Mouse (Mus musculus) embryonic facial prominence, embryonic 12.5 days (tissue): ENCODE results near the gene Mkks. TPM values are rescaled to one million over a fixed set of nuclear protein-coding genes. Genes with fewer than 3 reads are reported as not detected.
"Not testable (repeated sequence)": the region's sequence is repeated elsewhere in the genome, so short reads cannot be mapped to it uniquely, and the experiment has no call there.

Source experiments
- ATAC-seq: fragments of 200-750 bp; cut with Nextera tagmentation; 2 replicates; pipeline ENCODE4 v1.8.0; 2017; ENCODE audit not compliant: insufficient number of reproducible peaks, insufficient read depth, low FRiP score, low TSS enrichment
- H3K27ac ChIP-seq: fragments of 300-500 bp; sonication (generic); 2 replicates; pipeline ENCODE4 v1.5.1; 2016; ENCODE audit warnings: mild to moderate bottlenecking
- H3K27me3 ChIP-seq: fragments of 300-500 bp; sonication (generic); 2 replicates; pipeline ENCODE4 v1.6.1; 2016; ENCODE audit warnings: mild to moderate bottlenecking, moderate library complexity
- H3K36me3 ChIP-seq: fragments of 300-500 bp; sonication (generic); 2 replicates; pipeline ENCODE4 v1.6.1; 2016; ENCODE audit warnings: mild to moderate bottlenecking
- H3K4me1 ChIP-seq: fragments of 300-500 bp; sonication (generic); 2 replicates; pipeline ENCODE4 v1.6.1; 2016
- H3K4me2 ChIP-seq: fragments of 300-500 bp; sonication (generic); replicated peaks from 2 replicates; pipeline ENCODE4 v1.6.1; 2016; ENCODE audit warnings: mild to moderate bottlenecking, moderate library complexity
- H3K4me3 ChIP-seq: fragments of 300-500 bp; sonication (generic); 2 replicates; pipeline ENCODE4 v1.5.1; 2016; ENCODE audit warnings: mild to moderate bottlenecking
- H3K9ac ChIP-seq: fragments of 300-500 bp; sonication (generic); 2 replicates; pipeline ENCODE4 v1.6.1; 2016; ENCODE audit warnings: mild to moderate bottlenecking, moderate library complexity
- H3K9me3 ChIP-seq: fragments of 300-500 bp; sonication (generic); 2 replicates; pipeline ENCODE4 v1.6.1; 2016; ENCODE audit warnings: mild to moderate bottlenecking, moderate library complexity
- WGBS: fragments of 180-500 bp; shearing (Covaris S2); methylation state at CpG from one replicate; pipeline ENCODE4 v1.1.7; 2016; 5-methylcytosine and 5-hydroxymethylcytosine counted together
- polyA plus RNA-seq: library from polyadenylated mRNA; unstranded; fragments of >200 nt; fragmentation: Nextera tagmentation; extraction: Ambion mirVana; gene quantifications from 2 replicates; pipeline ENCODE4 v1.2.1, GENCODE M21; 2016

Mkks gene
- polyA plus RNA-seq, 1 experiment from 2014 or later, result 13.0 TPM

DNA sequence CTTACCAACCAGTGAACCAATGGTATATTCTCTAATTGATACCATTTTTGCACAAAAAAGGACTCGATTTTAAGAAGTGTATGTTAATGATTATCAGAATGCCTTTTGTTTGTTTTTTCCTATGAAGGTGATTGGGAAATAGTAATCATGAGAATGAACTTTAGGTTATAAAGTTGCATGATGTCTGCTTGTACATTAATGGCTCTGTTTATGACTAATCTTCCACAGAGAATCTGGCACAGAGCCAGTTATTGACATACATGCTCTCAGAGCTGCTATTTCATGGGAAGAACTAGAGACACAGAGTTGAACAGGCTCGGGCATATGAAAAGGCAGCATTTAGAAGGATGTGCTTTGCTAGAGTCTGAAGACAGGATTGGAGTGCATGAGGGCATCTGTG is 4.9 kb upstream of the Mkks start:
- Histone ChIP-seq H3K27ac (no peak overlapping the region), H3K4me1 (no peaks in the 10 kb centered on the region), H3K4me2 (no peak overlapping the region), H3K4me3 (no peak overlapping the region), H3K9ac (no peak overlapping the region), H3K36me3 (no peaks in the 10 kb centered on the region), H3K9me3 (no peaks in the 10 kb centered on the region), H3K27me3 (no peaks in the 10 kb centered on the region)
- WGBS, result 78% methylated on average over 2 of the region's 2 CpGs
- no peak for ATAC-seq

DNA sequence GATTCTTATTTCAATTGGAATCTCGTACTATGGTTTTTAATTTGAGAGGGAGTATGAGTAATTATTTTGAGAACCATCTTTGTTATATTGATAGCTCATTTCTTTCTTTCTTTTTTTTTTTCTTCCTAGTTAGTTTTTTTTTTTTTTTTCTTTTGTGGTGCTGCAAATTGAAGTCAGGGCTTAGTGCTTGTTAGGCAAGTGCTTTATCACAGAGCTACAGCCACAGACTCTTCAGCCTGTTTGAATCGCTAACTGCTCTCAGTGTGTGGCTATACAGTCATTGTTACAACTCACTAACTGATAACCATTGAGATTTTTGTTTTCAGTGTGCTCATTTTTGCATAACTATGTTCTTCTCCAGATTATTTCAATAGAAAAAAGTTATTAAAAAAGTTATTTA is 3.3 kb upstream of the Mkks start:
- 83% methylated on average over 2 of the region's 2 CpGs for WGBS
- Histone ChIP-seq H3K27me3 (no peaks in the 10 kb centered on the region), H3K9ac (no peak overlapping the region), H3K9me3 (no peaks in the 10 kb centered on the region), H3K4me1 (peaks cover 3% of the 10 kb centered on the region; the same call in 1 of the 2 replicates), H3K4me3 (no peak overlapping the region), H3K27ac (no peak overlapping the region), H3K4me2 (no peak overlapping the region), H3K36me3 (no peaks in the 10 kb centered on the region)
- ATAC-seq, result no peak

- Histone ChIP-seq H3K9ac (peak overlapping the region; percentile 39), H3K4me3 (peak overlapping the region; percentile 87), H3K4me1 (peaks cover 3% of the 10 kb centered on the region; the same call in 1 of the 2 replicates), H3K27me3 (no peaks in the 10 kb centered on the region), H3K9me3 (no peaks in the 10 kb centered on the region), H3K4me2 (peak overlapping the region; percentile 52), H3K36me3 (no peaks in the 10 kb centered on the region), H3K27ac (0 out of 2 replicates have a peak overlapping the region, but pooled peaks have one; percentile 84)
- WGBS, result under 1% methylated on average over 23 of the region's 23 CpGs
- ATAC-seq, result peak; percentile 66
These were observed 772 bp upstream of the Mkks start for GRCm38 (mm10) chr2:136891951-136892371.

DNA sequence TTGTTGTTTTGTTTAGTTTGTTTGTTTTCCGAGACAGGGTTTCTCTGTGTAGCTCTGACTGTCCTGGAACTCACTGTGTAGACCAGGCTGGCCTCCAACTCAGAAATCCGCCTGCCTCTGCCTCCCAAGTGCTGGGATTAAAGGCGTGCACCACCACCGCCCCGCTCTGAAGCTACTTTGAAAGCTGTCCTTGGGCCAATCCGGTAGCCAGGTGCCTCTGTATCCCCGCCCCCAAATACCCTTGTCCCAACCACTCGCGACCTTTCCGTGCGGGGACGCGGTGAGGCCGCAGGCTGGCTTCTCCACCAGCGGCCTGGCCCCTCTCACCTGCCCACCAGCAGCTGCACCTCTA is 497 bp downstream of the Mkks start:
- WGBS, result 6% methylated on average over 15 of the region's 15 CpGs
- peak overlapping the region; percentile 45 for H3K4me2 ChIP-seq
- not testable (repeated sequence) for H3K4me1 ChIP-seq, H3K36me3 ChIP-seq, H3K9me3 ChIP-seq, H3K27me3 ChIP-seq
- H3K27ac ChIP-seq, result peak overlapping the region; percentile 84
- H3K9ac ChIP-seq, result peak overlapping the region; percentile 66
- peak overlapping the region; percentile 87 for H3K4me3 ChIP-seq
- ATAC-seq, result peak; percentile 72

DNA sequence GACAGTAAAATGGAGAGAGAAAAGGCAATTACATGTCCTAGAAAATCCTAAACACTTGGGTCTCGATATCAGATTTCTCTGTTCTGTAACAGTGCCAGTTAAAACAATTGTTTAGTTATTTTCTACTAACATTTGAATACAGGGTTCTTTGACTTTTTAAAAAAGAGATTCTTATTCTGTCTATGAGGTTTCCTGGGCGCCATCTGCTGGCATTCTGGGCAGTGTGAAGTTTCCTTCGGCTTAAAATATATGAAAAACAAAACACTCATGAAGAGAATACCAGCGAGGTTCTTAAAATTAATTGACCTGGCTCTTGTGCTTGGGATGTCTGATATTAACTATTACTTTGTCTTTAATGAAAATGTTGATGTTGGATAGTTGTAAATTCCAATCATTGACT is 4.3 kb downstream of the Mkks start:
- 0 out of 2 replicates have a peak, but pooled peaks cover 5% of the 10 kb centered on the region for H3K36me3 ChIP-seq
- no peak overlapping the region for H3K27ac ChIP-seq
- H3K4me2 ChIP-seq, result no peak overlapping the region
- WGBS, result 67% methylated on average over 4 of the region's 4 CpGs
- no peak overlapping the region for H3K4me3 ChIP-seq
- ATAC-seq, result no peak
- no peaks in the 10 kb centered on the region for H3K9me3 ChIP-seq
- H3K9ac ChIP-seq, result no peak overlapping the region
- peaks cover 3% of the 10 kb centered on the region; the same call in 1 of the 2 replicates for H3K4me1 ChIP-seq
- H3K27me3 ChIP-seq, result no peaks in the 10 kb centered on the region

- H3K36me3 ChIP-seq, result peaks cover 16% of the 10 kb centered on the region
These were observed 5.6 kb downstream of the Mkks start, which contains the start of gene AL731706.2 for GRCm38 (mm10) chr2:136885579-136885978. Gene AL731706.2, minus strand, starts transcription at chr2:136885679.

DNA sequence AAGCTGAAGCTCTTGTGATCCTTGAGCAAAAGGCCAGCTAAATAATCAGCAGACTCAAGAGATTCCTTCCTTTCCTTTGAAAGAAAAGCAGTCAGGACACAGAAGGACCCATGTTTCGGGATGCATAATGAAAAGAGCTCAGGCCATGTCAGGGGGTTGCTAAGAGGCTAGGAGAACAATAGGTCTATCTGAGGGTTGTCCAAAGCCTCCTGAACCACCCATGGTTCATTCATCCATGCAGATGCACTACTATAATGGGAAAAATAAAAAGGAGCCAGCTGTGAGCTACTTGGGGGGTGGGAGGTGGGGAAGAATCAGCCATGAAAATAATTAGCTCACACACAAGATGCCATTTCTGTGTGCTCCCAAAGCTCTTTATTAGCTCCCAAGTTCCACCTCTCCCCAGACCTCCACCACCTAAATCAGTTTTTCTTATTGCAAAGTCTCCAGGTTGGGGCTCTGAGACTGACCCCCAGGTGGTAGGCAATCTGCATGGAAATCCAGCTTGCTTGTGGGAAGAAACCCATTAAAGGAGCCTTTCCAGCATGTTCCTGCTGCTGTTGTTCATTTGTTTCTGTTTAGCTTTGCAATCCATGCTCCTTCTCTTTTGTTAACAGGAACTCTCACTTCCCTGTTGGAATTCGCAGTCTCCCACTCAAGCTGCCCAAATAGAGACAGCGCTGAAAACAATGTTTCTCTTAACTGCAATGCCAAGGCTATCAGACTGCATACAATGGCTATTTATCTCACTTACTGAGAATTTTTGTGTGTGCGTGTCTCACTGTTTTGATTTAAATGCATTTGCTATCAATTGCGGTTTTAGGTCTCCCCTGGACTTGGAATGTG is 36.4 kb downstream of the Mkks start:
- H3K9ac ChIP-seq, result no peak overlapping the region
- peaks cover 12% of the 10 kb centered on the region; the same call in 1 of the 2 replicates for H3K4me1 ChIP-seq
- H3K27me3 ChIP-seq, result no peaks in the 10 kb centered on the region
- no peaks in the 10 kb centered on the region for H3K9me3 ChIP-seq
- 38% methylated on average over 5 of the region's 5 CpGs for WGBS
- H3K4me3 ChIP-seq, result no peak overlapping the region
- no peak for ATAC-seq
- H3K4me2 ChIP-seq, result no peak overlapping the region
- H3K27ac ChIP-seq, result no peak overlapping the region
- H3K36me3 ChIP-seq, result no peaks in the 10 kb centered on the region

More at GRCm38 (mm10) chr2:136885579-136885978, 5.6 kb downstream of the Mkks start, which contains the start of gene AL731706.2:
- no peak within 1 kb of the TSS for H3K27ac ChIP-seq
- no peaks in the 10 kb centered on the region for H3K9me3 ChIP-seq
- WGBS, result 87% methylated on average over 2 of the region's 2 CpGs
- peaks cover 3% of the 10 kb centered on the region; the same call in 1 of the 2 replicates for H3K4me1 ChIP-seq
- H3K4me2 ChIP-seq, result no peak within 1 kb of the TSS
- H3K4me3 ChIP-seq, result no peak within 1 kb of the TSS
- H3K9ac ChIP-seq, result no peak within 1 kb of the TSS
- H3K27me3 ChIP-seq, result no peaks in the 10 kb centered on the region
- no peak for ATAC-seq

- no peak overlapping the region for H3K27ac ChIP-seq
- H3K9ac ChIP-seq, result no peak overlapping the region
- no peak for ATAC-seq
- no peaks in the 10 kb centered on the region for H3K9me3 ChIP-seq
- peaks cover 10% of the 10 kb centered on the region; the same call in 1 of the 2 replicates for H3K4me1 ChIP-seq
- no peak overlapping the region for H3K4me2 ChIP-seq
- no peaks in the 10 kb centered on the region for H3K36me3 ChIP-seq
- no peaks in the 10 kb centered on the region for H3K27me3 ChIP-seq
- H3K4me3 ChIP-seq, result no peak overlapping the region
- 72% methylated on average over 3 of the region's 3 CpGs for WGBS
These were observed 40.8 kb downstream of the Mkks start for GRCm38 (mm10) chr2:136850366-136850765.

DNA sequence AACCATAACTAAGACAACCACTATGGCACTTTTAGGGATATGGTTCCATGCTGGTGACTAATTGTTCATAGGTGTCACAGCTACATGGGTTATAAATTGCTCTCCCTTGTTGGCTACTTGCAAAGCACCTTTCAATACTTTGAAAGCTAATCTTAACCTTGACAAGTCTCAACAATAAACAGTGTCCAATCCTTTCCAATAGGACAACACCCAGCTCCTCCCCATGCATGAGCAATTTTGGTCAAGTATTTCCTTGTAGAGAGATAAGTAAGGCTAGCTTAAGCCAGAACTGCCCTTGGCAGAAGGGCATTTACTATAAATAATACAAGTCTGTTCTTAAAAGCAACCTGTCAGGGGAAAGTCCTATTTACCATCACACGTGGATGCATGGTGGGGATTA is 53.2 kb downstream of the Mkks start:
- H3K27me3 ChIP-seq, result no peaks in the 10 kb centered on the region
- no peak for ATAC-seq
- no peak overlapping the region for H3K27ac ChIP-seq
- no peaks in the 10 kb centered on the region for H3K9me3 ChIP-seq
- WGBS, result 52% methylated on average over 1 of the region's 1 CpGs
- no peaks in the 10 kb centered on the region for H3K36me3 ChIP-seq
- no peak overlapping the region for H3K9ac ChIP-seq
- no peaks in the 10 kb centered on the region for H3K4me1 ChIP-seq
- no peak overlapping the region for H3K4me3 ChIP-seq
- no peak overlapping the region for H3K4me2 ChIP-seq

DNA sequence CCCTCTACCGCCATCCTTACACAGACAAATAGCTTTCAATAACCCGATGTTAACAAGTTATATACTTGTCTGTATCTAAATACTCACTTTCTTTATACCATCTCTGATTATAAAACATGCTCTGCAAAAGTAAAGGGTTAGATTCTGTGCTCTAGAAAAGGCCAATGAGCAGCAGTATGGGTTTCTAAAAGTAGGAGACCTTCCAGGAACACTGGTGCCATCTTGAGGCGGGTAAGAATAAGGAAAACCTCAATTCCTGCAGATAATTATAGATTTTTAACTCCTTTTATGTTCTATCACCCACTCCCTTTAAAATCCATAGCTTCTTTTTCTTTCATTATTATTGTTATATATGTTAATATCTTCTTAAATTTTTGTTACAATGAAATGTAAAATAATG is 55.3 kb downstream of the Mkks start:
- H3K27ac ChIP-seq, result no peak overlapping the region
- no peak overlapping the region for H3K9ac ChIP-seq
- no peaks in the 10 kb centered on the region for H3K27me3 ChIP-seq
- no peak overlapping the region for H3K4me3 ChIP-seq
- no peaks in the 10 kb centered on the region for H3K36me3 ChIP-seq
- no peak overlapping the region for H3K4me2 ChIP-seq
- 61% methylated on average over 3 of the region's 3 CpGs for WGBS
- ATAC-seq, result no peak
- no peaks in the 10 kb centered on the region for H3K9me3 ChIP-seq
- no peaks in the 10 kb centered on the region for H3K4me1 ChIP-seq

- no peak overlapping the region for H3K9ac ChIP-seq
- H3K4me3 ChIP-seq, result no peak overlapping the region
- 97% methylated on average over 1 of the region's 1 CpGs for WGBS
- no peaks in the 10 kb centered on the region for H3K36me3 ChIP-seq
- no peak for ATAC-seq
- no peaks in the 10 kb centered on the region for H3K4me1 ChIP-seq
- no peaks in the 10 kb centered on the region for H3K27me3 ChIP-seq
- H3K4me2 ChIP-seq, result no peak overlapping the region
- no peaks in the 10 kb centered on the region for H3K9me3 ChIP-seq
- no peak overlapping the region for H3K27ac ChIP-seq
These were observed 56.5 kb downstream of the Mkks start for GRCm38 (mm10) chr2:136834715-136835075.

DNA sequence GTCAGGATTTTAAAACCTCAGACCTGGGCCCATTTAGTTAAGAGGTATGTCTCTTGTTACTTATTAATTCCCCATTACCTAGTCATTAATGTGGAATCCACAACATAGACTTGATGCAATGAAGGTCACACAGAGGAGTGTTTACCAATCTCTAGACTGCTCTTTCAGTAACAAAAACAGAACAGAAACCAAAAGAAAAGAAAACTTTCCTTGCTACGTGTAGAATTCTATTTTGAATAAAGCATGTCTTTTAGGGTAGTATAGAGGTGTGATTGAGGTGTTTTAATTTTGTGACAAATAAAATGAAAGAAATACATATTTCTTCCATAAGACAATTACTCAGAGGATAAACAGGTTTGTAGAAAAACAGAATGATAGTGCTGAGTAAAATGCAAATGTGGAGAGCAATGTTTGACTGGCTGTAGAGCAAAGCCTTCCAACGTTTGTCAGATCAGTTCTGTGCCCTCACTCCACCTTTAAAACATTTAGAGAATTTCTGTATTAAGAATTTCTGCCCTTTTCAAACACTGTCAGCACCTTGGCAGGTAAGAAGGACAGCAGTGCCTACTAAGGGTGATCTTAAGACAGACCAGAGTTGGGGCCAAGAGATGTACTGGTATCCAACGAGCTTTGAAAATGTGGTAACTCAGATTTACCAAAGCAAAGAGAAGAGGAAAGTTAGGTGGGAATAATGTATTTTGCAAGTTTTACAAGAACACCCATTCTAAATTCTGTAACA is 57.0 kb downstream of the Mkks start:
- H3K9me3 ChIP-seq, result no peaks in the 10 kb centered on the region
- no peak overlapping the region for H3K4me3 ChIP-seq
- H3K36me3 ChIP-seq, result no peaks in the 10 kb centered on the region
- no peaks in the 10 kb centered on the region for H3K4me1 ChIP-seq
- no peak overlapping the region for H3K4me2 ChIP-seq
- WGBS, result 76% methylated on average over 3 of the region's 3 CpGs
- ATAC-seq, result no peak
- no peak overlapping the region for H3K27ac ChIP-seq
- H3K9ac ChIP-seq, result no peak overlapping the region
- no peaks in the 10 kb centered on the region for H3K27me3 ChIP-seq
